Mouse (Mus musculus): ENCODE measurements around the gene Ssh1. TPM values are rescaled to one million over a fixed set of nuclear protein-coding genes. Genes with fewer than 3 reads are reported as not detected.

Gene Ssh1
- polyA plus RNA-seq, 1 experiment, result 10.7 TPM

- DNase-seq, result no peak
- Histone ChIP-seq H3K4me3 (ENCODE audit: control insufficient read depth, insufficient read depth, low read length) (no peak overlapping the region), H3K27ac (ENCODE audit: control insufficient read depth, insufficient read depth, low read length) (no peak overlapping the region), H3K36me3 (ENCODE audit: control insufficient read depth, insufficient read depth, low read length) (no peaks in the 10 kb centered on the region), H3K4me1 (replicated peaks; ENCODE audit: control insufficient read depth, insufficient read depth, low read length) (no peaks in the 10 kb centered on the region; the same call in 1 of the 2 replicates), H3K27me3 (ENCODE audit: control insufficient read depth, insufficient read depth, low read length) (no peaks in the 10 kb centered on the region)
- TF ChIP-seq POLR2A (IDR thresholded peaks at IDR 0.05; ENCODE audit: control insufficient read depth, extremely low read depth, insufficient read depth, low read length, poor library complexity) (no peak), CTCF (IDR thresholded peaks at IDR 0.05; ENCODE audit: borderline replicate concordance, control insufficient read depth, extremely low read depth, insufficient read depth, low read length, poor library complexity) (no peak)
- 78% methylated on average over 7 of the region's 7 CpGs for WGBS
Observed at GRCm38 (mm10) chr5:113919060-113919459, 74.6 kb downstream of the Ssh1 start.

GRCm38 (mm10) chr5:113918654-113919053 lies 75.0 kb downstream of the Ssh1 start:
- no peak for DNase-seq
- 17% methylated on average over 9 of the region's 9 CpGs for WGBS
- H3K4me1 ChIP-seq (replicated peaks; ENCODE audit: control insufficient read depth, insufficient read depth, low read length), result no peaks in the 10 kb centered on the region; the same call in 1 of the 2 replicates

GRCm38 (mm10) chr5:113910705-113911104 lies 83.0 kb downstream of the Ssh1 start:
- no peaks in the 10 kb centered on the region for H3K36me3 ChIP-seq (ENCODE audit: control insufficient read depth, insufficient read depth, low read length)
- DNase-seq, result no peak

More at GRCm38 (mm10) chr5:113918654-113919053, 75.0 kb downstream of the Ssh1 start:
- no peaks in the 10 kb centered on the region for H3K36me3 ChIP-seq (ENCODE audit: control insufficient read depth, insufficient read depth, low read length)
- no peak overlapping the region for H3K27ac ChIP-seq (ENCODE audit: control insufficient read depth, insufficient read depth, low read length)
- no peaks in the 10 kb centered on the region for H3K27me3 ChIP-seq (ENCODE audit: control insufficient read depth, insufficient read depth, low read length)
- TF ChIP-seq POLR2A (IDR thresholded peaks at IDR 0.05; ENCODE audit: control insufficient read depth, extremely low read depth, insufficient read depth, low read length, poor library complexity) (no peak), CTCF (IDR thresholded peaks at IDR 0.05; ENCODE audit: borderline replicate concordance, control insufficient read depth, extremely low read depth, insufficient read depth, low read length, poor library complexity) (no peak)
- no peak overlapping the region for H3K4me3 ChIP-seq (ENCODE audit: control insufficient read depth, insufficient read depth, low read length)

GRCm38 (mm10) chr5:113910065-113910701 lies 83.5 kb downstream of the Ssh1 start:
- 29% methylated on average over 10 of the region's 10 CpGs for WGBS
- Histone ChIP-seq H3K4me3 (ENCODE audit: control insufficient read depth, insufficient read depth, low read length) (no peak overlapping the region), H3K36me3 (ENCODE audit: control insufficient read depth, insufficient read depth, low read length) (no peaks in the 10 kb centered on the region), H3K4me1 (replicated peaks; ENCODE audit: control insufficient read depth, insufficient read depth, low read length) (peaks cover 15% of the 10 kb centered on the region), H3K27me3 (ENCODE audit: control insufficient read depth, insufficient read depth, low read length) (no peaks in the 10 kb centered on the region), H3K27ac (ENCODE audit: control insufficient read depth, insufficient read depth, low read length) (no peak overlapping the region)
- TF ChIP-seq CTCF (IDR thresholded peaks at IDR 0.05; ENCODE audit: borderline replicate concordance, control insufficient read depth, extremely low read depth, insufficient read depth, low read length, poor library complexity) (no peak), POLR2A (IDR thresholded peaks at IDR 0.05; ENCODE audit: control insufficient read depth, extremely low read depth, insufficient read depth, low read length, poor library complexity) (no peak)
- no peak for DNase-seq

More at GRCm38 (mm10) chr5:113910705-113911104, 83.0 kb downstream of the Ssh1 start:
- Histone ChIP-seq H3K4me1 (replicated peaks; ENCODE audit: control insufficient read depth, insufficient read depth, low read length) (peaks cover 15% of the 10 kb centered on the region), H3K27me3 (ENCODE audit: control insufficient read depth, insufficient read depth, low read length) (no peaks in the 10 kb centered on the region), H3K4me3 (ENCODE audit: control insufficient read depth, insufficient read depth, low read length) (no peak overlapping the region), H3K27ac (ENCODE audit: control insufficient read depth, insufficient read depth, low read length) (no peak overlapping the region)
- TF ChIP-seq POLR2A (IDR thresholded peaks at IDR 0.05; ENCODE audit: control insufficient read depth, extremely low read depth, insufficient read depth, low read length, poor library complexity), result no peak
- TF ChIP-seq CTCF (IDR thresholded peaks at IDR 0.05; ENCODE audit: borderline replicate concordance, control insufficient read depth, extremely low read depth, insufficient read depth, low read length, poor library complexity), result no peak
- WGBS, result 92% methylated on average over 6 of the region's 6 CpGs

- no peaks in the 10 kb centered on the region for H3K36me3 ChIP-seq (ENCODE audit: control insufficient read depth, insufficient read depth, low read length)
- TF ChIP-seq POLR2A (IDR thresholded peaks at IDR 0.05; ENCODE audit: control insufficient read depth, extremely low read depth, insufficient read depth, low read length, poor library complexity) (peak; percentile 81), CTCF (IDR thresholded peaks at IDR 0.05; ENCODE audit: borderline replicate concordance, control insufficient read depth, extremely low read depth, insufficient read depth, low read length, poor library complexity) (peak; percentile 99)
- under 1% methylated on average over 68 of the region's 68 CpGs for WGBS
- H3K27ac ChIP-seq (ENCODE audit: control insufficient read depth, insufficient read depth, low read length), result peak within 1 kb of the TSS; percentile 9
- H3K4me3 ChIP-seq (ENCODE audit: control insufficient read depth, insufficient read depth, low read length), result peak within 1 kb of the TSS; percentile 63
- peaks cover 17% of the 10 kb centered on the region for H3K4me1 ChIP-seq (replicated peaks; ENCODE audit: control insufficient read depth, insufficient read depth, low read length)
- H3K27me3 ChIP-seq (ENCODE audit: control insufficient read depth, insufficient read depth, low read length), result no peaks in the 10 kb centered on the region
- DNase-seq, result peak; percentile 99
Observed at GRCm38 (mm10) chr5:113908592-113909441, 84.9 kb downstream of the Ssh1 start, which contains the start of gene Coro1c. Coro1c (minus strand) TSS chr5:113908758.

GRCm38 (mm10) chr5:113907786-113908567 lies 85.7 kb downstream of the Ssh1 start:
- Histone ChIP-seq H3K27ac (ENCODE audit: control insufficient read depth, insufficient read depth, low read length) (peak overlapping the region; percentile 9), H3K36me3 (ENCODE audit: control insufficient read depth, insufficient read depth, low read length) (no peaks in the 10 kb centered on the region), H3K27me3 (ENCODE audit: control insufficient read depth, insufficient read depth, low read length) (no peaks in the 10 kb centered on the region), H3K4me1 (replicated peaks; ENCODE audit: control insufficient read depth, insufficient read depth, low read length) (peaks cover 20% of the 10 kb centered on the region), H3K4me3 (ENCODE audit: control insufficient read depth, insufficient read depth, low read length) (peak overlapping the region; percentile 63)
- TF ChIP-seq CTCF (IDR thresholded peaks at IDR 0.05; ENCODE audit: borderline replicate concordance, control insufficient read depth, extremely low read depth, insufficient read depth, low read length, poor library complexity) (no peak), POLR2A (IDR thresholded peaks at IDR 0.05; ENCODE audit: control insufficient read depth, extremely low read depth, insufficient read depth, low read length, poor library complexity) (no peak)
- DNase-seq, result peak; percentile 68
- WGBS, result under 1% methylated on average over 69 of the region's 69 CpGs

Measured in thymus, adult 2 months (tissue).